Mouse (Mus musculus) hindbrain, embryonic 15.5 days (tissue): ENCODE data around the gene Aqp8. TPM values are rescaled to one million over a fixed set of nuclear protein-coding genes. Genes with fewer than 3 reads are reported as not detected.

Experiments
- ATAC-seq: fragments of 200-750 bp; cut with Nextera tagmentation; 2 replicates; pipeline ENCODE4 v1.8.0; 2017; ENCODE audit warnings: low read depth, moderate number of reproducible peaks, moderate TSS enrichment; ENCODE audit not compliant: low FRiP score
- H3K27ac ChIP-seq: fragments of 300-500 bp; sonication (generic); replicated peaks from 2 replicates; pipeline ENCODE4 v1.5.1; 2015; ENCODE audit warnings: mild to moderate bottlenecking, inconsistent platforms
- H3K27me3 ChIP-seq: fragments of 300-500 bp; sonication (generic); 2 replicates; pipeline ENCODE4 v1.6.1; 2015; ENCODE audit warnings: control low read depth, inconsistent platforms
- H3K36me3 ChIP-seq: fragments of 300-500 bp; sonication (generic); 2 replicates; pipeline ENCODE4 v1.6.1; 2015; ENCODE audit warnings: control low read depth, inconsistent platforms
- H3K4me1 ChIP-seq: fragments of 300-500 bp; sonication (generic); replicated peaks from 2 replicates; pipeline ENCODE4 v1.6.1; 2015; ENCODE audit warnings: control low read depth, inconsistent platforms
- H3K4me2 ChIP-seq: fragments of 300-500 bp; sonication (generic); 2 replicates; pipeline ENCODE4 v1.6.1; 2015; ENCODE audit warnings: moderate library complexity, mild to moderate bottlenecking, inconsistent platforms
- H3K4me3 ChIP-seq: fragments of 300-500 bp; sonication (generic); 2 replicates; pipeline ENCODE4 v1.5.1; 2015; ENCODE audit warnings: mild to moderate bottlenecking, inconsistent platforms
- H3K9ac ChIP-seq: fragments of 300-500 bp; sonication (generic); 2 replicates; pipeline ENCODE4 v1.6.1; 2015; ENCODE audit warnings: inconsistent platforms
- H3K9me3 ChIP-seq: fragments of 300-500 bp; sonication (generic); 2 replicates; pipeline ENCODE4 v1.6.1; 2016; ENCODE audit warnings: control low read depth, inconsistent platforms
- WGBS: fragments of 180-500 bp; shearing (Covaris S2); methylation state at CpG from one replicate; pipeline ENCODE4 v1.1.7; 2015; 5-methylcytosine and 5-hydroxymethylcytosine counted together
- polyA plus RNA-seq: library from polyadenylated mRNA; unstranded; fragments of >200 nt; fragmentation: Nextera tagmentation; extraction: Ambion mirVana; gene quantifications from 2 replicates; pipeline ENCODE4 v1.2.1, GENCODE M21; 2015

Gene Aqp8
- polyA plus RNA-seq, 1 experiment from 2014 or later: not detected

DNA sequence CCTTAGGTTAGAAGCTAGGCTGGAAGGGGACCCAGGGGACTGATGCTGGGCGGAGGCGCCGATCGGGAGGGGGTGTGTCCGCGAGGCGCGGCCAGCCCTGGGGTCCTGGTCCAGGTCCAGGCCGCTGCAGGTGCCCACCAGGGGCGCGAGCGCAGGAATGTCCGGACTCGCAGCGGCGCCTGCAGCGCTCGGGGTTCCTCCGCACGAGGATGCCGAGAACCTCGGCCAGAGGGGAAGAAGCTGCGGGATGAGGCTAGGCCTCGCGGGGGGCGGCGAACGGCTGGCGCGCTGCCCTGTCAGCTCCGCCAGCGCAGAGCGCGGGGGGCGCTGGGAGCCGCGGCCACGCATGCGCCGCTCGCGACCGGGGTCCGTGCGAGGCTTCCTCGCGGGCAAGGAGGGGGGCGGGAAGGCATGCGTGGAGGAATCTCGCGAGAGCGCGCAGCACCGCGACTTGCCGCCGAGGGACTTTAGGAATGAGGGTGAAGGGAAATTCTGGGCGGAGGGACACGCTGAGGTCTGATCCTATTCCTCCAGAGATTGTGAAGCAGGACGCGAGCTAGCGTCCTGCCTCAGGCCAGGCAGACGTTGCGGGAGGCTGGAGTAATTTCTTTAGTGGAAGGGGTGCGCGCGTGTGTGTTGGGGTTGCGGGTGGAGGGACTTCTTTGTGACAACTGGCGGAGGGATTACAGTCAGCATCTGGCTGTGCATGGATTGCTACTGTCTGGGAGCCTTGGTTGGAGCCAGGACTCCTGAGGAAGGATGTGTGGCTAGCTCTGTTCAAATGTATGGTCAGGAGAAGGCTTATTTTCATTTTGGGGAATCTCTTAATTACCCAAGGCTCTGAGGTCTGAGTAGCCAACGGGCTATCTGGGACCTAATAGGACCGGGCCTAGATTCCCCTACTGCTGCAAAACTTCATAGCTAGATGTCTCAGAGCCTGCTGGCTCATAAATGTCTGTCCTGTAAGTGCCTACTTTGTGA, 38.4 kb downstream of the Aqp8 start, which contains the start of gene Zkscan2:
Gene Zkscan2 (minus strand): TSS at position 211 of the 981 bp plus-strand sequence.
- peak within 1 kb of the TSS; percentile 69 for H3K4me3 ChIP-seq
- no peaks in the 10 kb centered on the region for H3K27me3 ChIP-seq
- peaks cover 28% of the 10 kb centered on the region for H3K4me1 ChIP-seq
- H3K27ac ChIP-seq: peak within 1 kb of the TSS; percentile 97
- peak within 1 kb of the TSS; percentile 75 for H3K4me2 ChIP-seq
- H3K9me3 ChIP-seq: no peaks in the 10 kb centered on the region
- peaks cover 19% of the 10 kb centered on the region; the same call in 1 of the 2 replicates for H3K36me3 ChIP-seq
- peak; percentile 95 for ATAC-seq
- under 1% methylated on average over 70 of the region's 71 CpGs for WGBS
- peak within 1 kb of the TSS; percentile 89 for H3K9ac ChIP-seq

GRCm38 (mm10) chr7:123503358-123503757, 41.3 kb downstream of the Aqp8 start:
- Histone ChIP-seq H3K4me3 (no peak overlapping the region), H3K9ac (no peak overlapping the region), H3K36me3 (no peaks in the 10 kb centered on the region), H3K27ac (no peak overlapping the region), H3K9me3 (no peaks in the 10 kb centered on the region), H3K4me2 (no peak overlapping the region), H3K27me3 (no peaks in the 10 kb centered on the region), H3K4me1 (peaks cover 24% of the 10 kb centered on the region)
- WGBS: 30% methylated on average over 1 of the region's 1 CpGs
- no peak for ATAC-seq

DNA sequence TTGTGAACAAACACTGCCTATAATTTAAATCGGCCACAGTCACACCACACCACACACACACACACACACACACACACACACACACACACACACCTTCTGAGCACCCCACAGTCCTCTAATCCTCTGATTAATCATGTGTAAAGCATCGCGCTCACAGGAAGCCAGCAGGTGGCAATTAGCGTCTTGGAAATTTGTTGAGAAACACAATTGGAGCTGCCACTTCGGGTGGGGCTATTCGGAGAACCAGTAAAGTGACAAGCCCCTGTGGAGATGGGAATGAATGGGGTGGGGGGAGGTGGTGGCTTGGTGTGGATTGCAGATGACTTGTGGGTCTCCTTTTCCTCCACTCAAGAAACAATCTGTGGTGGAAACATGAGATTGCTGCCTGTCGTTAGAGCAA, 45.9 kb downstream of the Aqp8 start:
- Histone ChIP-seq H3K4me3 (no peak overlapping the region), H3K9me3 (no peaks in the 10 kb centered on the region), H3K27me3 (no peaks in the 10 kb centered on the region), H3K4me1 (no peaks in the 10 kb centered on the region), H3K36me3 (no peaks in the 10 kb centered on the region), H3K27ac (no peak overlapping the region), H3K4me2 (no peak overlapping the region), H3K9ac (no peak overlapping the region)
- no peak for ATAC-seq
- WGBS: 68% methylated on average over 7 of the region's 7 CpGs

Other genes starting within 250 kb of the Aqp8 start
- 0.38 and 0.72 TPM in 2 replicates for gene Slc5a11, start 247.5 kb upstream of the Aqp8 start, polyA plus RNA-seq
- 99.6 and 99.8 TPM in 2 replicates for gene Lcmt1, start 92.5 kb upstream of the Aqp8 start, polyA plus RNA-seq
- 10.2 and 11.3 TPM in 2 replicates for gene Arhgap17, start 92.4 kb upstream of the Aqp8 start, polyA plus RNA-seq
- gene Zkscan2, start 38.2 kb downstream of the Aqp8 start, polyA plus RNA-seq: 11.4 and 12.6 TPM in 2 replicates